Mouse (Mus musculus) adrenal gland, adult 18-20 months (tissue): Measurements from ENCODE around the gene Mycl. TPM values are rescaled to one million over a fixed set of nuclear protein-coding genes. Genes with fewer than 3 reads are reported as not detected.
"Not testable (repeated sequence)": the region's sequence is repeated elsewhere in the genome, so short reads cannot be mapped to it uniquely, and the experiment has no call there.

Experiments
- DNase-seq, 2 experiments: peaks; one replicate each; pipeline ENCODE4 v3.0.0; 2021 to 2022; ENCODE audit warnings: low spot score in 2 of 2
- total RNA-seq, 2 experiments: library from RNA; stranded (reverse); gene quantifications; 1 replicate in 1 of 2; 2 replicates in 1 of 2; pipeline ENCODE4 v1.2.3; 2021

Mycl gene
- total RNA-seq, 2 experiments from 2014 or later: 2.2 to 2.9 TPM

GRCm38 (mm10) chr4:122980684-122981083 is 14.8 kb upstream of the Mycl start:
- no peak for DNase-seq

DNA sequence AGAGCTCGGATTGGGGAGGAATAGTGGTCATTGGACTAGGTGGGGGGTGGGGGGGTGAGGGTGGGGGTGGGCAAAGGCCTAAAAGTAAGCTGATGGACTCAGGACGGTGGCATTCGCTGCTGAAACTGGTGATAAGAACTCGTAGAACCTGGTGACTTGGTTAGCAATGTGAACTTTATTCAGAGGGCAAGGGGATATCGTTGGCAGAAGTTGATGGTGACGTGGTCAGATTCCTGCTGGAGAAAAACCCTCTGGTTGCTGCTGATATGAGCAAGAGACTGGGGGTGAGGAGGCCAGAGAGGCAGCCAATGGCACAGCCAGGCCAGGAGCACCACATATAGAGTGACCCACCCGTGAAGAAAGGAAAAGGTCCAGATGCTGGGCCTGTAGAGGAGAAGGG is 14.2 kb upstream of the Mycl start:
- no peak for DNase-seq

- DNase-seq: no peak
Measured at GRCm38 (mm10) chr4:122981930-122982329, 13.5 kb upstream of the Mycl start.

DNA sequence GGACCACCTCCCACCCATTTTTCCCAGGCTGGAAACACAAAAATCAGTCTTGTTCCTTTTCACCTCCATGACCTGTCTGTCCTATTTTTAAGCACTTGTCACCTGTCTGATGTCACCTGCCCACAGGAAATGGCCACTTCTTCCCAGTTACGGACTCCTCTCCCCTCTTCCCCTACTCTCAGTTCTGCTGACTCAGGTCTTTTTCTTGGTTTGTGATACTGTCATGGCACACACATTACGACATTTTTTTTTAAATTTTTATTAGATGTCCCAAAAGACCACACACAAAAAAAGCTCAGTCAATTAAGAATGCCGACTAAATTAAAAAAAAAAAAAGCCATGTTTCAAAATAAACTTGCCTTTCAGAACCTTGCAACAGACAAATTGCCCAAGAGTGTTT is 12.9 kb upstream of the Mycl start:
- DNase-seq: no peak

DNA sequence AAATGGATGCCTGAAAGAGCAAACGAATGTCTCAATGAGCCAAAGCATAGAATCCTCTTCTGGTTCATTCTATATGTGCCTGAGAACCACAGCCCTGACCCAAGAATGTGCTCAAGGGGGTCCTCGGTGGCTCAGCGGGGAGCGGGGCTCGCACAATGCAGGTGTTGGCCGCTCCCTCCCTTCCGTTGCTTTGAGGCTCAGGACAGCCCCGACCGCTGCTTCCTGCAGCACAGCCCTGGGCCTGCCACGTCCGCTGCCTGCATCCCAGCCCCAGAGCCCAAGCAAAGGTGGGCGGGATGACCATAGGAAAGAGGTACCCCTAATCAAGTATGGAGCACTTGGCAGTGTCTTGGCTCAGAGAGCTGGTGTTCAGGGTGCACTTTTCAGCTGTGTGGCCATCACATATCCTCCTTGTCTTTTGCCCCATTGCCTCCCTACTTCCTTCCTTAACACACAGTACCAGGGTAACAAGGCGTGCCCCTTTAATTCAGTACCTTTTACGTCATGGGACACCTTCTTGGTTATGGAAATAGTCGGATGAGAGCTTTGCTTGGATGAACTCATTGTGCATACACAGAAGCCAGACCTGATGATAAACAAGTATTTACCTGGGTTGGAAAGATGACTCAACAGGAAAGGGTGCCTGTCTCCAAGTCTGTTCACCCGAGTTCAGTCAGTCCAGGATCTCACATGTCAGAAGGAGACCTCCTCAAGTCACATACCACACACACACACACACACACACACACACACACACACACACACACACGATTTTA is 11.8 kb upstream of the Mycl start:
- no peak for DNase-seq

DNA sequence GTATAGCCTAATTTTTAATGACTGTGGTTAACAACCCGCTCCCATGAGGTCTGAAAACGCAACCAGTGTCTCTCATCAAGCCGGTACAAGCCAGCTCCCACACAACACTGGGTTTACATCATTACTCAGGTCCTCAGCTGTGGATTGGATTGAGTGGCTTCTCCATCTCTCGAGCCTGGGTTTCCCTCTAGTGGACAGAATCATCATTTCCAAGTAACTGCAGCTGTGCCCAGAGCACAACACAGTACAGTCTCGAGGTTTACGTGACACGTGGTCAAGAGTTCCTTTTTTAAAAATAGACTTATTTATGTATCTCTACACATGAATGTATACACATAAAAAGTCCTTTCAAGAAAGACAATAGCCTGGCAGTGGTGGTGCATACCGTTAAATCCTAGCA is 10.3 kb upstream of the Mycl start:
- peak; percentile 27 to 30 for DNase-seq

- no peak for DNase-seq
Measured at GRCm38 (mm10) chr4:122987421-122987820, 8.0 kb upstream of the Mycl start.

GRCm38 (mm10) chr4:122988004-122988403 is 7.4 kb upstream of the Mycl start:
- DNase-seq: not testable (repeated sequence)

DNA sequence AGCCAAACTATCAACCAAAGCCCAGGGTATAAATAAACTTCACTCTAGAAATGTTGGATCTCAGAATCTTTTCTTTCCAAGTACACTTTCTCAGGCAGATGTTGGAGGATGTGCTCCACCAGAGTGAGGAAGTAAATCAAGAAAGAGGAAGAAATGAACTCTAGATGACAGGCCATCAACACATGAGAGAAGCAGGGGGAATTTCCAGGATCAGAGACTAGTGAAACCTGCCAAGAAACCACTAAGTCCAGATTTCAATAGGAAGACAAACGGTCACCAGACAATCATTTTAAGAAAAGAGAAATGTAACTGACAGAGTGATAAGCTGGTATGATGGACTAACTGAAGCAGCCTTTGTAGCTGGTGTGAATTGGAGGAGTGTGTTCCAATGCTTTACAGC is 4.3 kb upstream of the Mycl start:
- no peak for DNase-seq

DNA sequence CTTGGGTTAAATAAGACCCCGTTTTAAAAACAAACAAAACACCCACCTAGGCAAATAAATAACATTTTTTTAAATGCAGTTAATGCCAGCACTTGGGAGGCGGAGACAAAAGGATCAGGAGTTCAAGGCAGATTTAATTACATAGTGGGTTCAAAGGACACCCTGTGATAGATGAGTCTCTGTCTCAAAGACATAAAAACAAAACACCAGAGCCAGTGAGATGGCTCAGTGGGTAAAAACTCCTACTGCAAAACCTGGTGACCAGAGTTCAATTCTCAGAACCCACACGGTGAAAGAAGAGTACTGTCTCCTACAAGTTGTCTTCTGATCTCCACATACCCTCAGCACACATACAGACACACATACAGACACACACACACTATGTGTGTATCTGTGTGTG is 3.2 kb upstream of the Mycl start:
- no peak for DNase-seq

- peak; percentile 25 to 37 for DNase-seq
Measured at GRCm38 (mm10) chr4:122996221-122996617, 767 bp downstream of the Mycl start.

GRCm38 (mm10) chr4:122996618-122997381 is 1.3 kb downstream of the Mycl start:
- DNase-seq: peak in 1 of 2 experiments; percentile 34

DNA sequence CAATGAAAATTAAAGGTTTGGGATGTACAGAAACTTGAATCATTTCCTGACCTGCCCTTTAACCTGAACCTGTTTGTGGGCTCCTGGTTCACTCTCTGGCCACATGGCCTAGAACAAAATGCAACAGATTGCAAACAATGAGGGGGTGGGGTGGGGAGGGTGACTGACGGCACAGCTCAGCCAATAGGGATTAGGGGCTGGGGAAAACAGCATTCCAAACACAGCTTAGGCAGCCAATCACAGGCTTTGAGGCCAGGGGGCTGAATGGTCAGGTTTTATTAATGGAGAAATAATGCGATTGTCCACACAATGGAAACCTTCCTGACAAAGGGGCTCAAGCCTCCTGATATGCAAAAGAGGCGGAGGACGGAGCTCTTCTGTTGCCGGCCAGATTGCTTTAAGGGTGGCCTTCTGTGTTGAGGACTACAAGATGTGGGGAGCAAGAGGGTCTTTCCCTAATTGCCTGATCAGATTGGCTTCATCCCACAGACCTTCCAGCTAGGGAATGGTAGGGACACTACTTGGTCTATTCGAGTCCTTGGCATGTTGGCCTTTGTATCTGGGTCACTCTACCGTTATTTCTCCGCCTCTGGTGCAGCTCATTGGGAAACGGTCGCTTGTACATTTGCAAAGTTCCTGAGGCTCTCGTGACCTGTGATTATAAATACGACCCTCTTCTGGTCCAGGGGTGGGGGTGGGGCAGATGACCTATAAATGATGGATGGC is 3.2 kb downstream of the Mycl start:
- no peak for DNase-seq

- DNase-seq: no peak
Measured at GRCm38 (mm10) chr4:122999263-122999691, 3.8 kb downstream of the Mycl start.

DNA sequence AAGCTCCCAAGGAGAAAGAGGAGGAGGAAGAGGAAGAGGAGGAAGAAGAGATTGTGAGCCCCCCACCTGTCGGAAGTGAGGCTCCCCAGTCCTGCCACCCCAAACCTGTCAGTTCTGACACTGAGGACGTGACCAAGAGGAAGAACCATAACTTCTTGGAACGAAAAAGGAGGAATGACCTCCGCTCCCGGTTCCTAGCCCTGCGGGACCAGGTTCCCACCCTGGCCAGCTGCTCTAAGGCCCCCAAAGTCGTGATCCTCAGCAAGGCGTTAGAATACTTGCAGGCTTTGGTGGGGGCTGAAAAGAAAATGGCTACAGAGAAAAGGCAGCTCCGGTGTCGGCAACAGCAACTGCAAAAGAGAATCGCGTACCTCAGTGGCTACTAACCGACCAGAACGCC is 4.7 kb downstream of the Mycl start:
- no peak for DNase-seq

GRCm38 (mm10) chr4:123000617-123001342 is 5.3 kb downstream of the Mycl start:
- no peak for DNase-seq

DNA sequence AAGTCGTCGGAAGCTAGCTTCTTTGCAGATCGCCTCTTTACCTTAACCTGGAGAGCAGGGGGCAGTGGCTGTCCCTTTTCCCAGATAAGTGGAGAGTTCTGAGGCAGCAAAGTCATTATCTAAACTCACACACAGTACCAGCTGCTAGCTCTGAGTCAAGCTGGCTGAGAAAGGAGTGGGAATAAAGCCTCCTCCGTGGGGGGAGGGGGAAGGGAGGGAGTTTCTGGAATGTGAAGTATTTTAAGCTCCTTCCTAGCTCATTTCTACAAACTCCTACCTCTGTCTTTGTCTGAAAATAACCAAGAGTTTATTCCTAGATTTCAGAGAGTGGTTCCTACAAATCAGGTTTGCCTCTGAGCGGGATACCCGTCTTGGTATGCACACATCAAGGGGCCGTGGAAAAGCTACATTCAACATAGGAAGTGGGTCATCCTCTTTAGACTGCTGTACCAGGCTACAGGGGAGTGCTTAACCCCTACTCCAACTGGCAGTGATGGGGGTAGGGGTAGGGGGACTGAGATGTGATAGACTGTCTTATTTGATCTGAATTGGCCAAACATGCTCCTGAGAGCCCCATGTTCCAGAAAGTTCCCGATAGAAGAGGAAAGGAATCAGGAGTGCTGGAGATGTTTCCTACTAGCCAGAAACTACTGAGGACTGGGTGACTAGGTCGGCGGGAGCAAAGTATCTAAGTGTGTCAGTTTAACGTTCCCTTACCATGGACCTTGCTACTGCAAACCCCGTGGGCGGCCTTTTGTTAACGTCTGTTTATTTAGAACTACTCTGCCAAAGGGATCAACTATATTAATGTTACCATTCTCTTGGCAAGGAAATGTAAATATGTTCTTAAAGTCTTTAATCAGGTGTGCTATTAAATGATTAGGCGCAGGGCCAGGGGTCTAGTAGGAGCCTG is 9.9 kb downstream of the Mycl start:
- DNase-seq: no peak

DNA sequence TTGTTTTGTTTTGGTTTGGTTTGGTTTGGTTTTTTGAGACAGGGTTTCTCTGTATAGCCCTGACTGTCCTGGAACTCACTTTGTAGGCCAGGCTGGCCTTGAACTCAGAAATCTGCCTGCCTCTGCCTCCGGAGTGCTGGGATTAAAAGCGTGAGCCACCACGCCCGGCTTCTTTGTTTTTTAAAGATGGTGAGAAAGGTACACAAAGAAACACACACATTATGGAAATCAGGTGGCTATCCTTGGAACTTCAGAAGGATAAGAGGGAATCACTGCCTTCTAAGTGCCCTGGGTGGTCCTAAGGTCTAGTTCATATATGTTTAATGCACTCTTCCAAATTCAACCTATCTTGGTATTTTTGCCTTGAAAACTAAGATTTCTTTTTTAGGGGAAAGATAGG is 17.0 kb downstream of the Mycl start:
- DNase-seq: not testable (repeated sequence)

DNA sequence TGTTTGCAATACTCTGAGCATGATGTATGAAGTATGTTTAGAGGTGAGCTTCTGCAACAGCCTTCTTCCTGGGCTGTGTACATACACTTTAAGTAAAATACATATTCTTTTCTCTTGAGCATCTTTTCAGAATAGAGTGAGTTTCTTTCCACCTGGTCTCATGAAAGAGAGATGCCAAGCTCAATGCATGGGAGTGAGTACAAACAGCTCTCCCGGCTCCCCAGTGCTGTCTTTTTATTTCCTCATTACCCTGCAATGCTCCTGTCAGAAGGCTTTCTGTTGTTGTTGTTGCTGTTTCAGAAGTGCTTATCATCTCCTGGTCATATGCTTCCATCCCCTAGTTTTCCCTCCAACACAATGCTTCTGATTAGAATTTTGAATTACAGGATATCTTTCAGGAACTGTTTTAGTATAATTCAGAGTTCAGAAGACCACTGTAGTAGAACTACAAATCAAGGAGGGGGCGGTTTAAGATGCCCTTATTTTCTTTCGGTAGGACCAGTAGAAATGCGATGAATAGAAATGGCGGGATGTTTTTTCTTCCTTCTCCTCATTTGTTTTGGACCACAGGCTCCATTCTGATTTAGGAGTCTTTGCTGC is 18.0 kb downstream of the Mycl start:
- no peak for DNase-seq

GRCm38 (mm10) chr4:123013949-123014406 is 18.5 kb downstream of the Mycl start:
- DNase-seq: no peak
